Mouse (Mus musculus) mouse trophoblast stem cell (cell line): ENCODE data around the gene Unk.

Source experiments
- in situ Hi-C, 2 experiments: fragments of 300-500 bp; cut with MseI, MboI; formaldehyde crosslinking; loops; 2 replicates in 1 of 2; 3 replicates in 1 of 2; pipeline ENCODE4 v1.15.1; 2025

Gene Unk

DNA sequence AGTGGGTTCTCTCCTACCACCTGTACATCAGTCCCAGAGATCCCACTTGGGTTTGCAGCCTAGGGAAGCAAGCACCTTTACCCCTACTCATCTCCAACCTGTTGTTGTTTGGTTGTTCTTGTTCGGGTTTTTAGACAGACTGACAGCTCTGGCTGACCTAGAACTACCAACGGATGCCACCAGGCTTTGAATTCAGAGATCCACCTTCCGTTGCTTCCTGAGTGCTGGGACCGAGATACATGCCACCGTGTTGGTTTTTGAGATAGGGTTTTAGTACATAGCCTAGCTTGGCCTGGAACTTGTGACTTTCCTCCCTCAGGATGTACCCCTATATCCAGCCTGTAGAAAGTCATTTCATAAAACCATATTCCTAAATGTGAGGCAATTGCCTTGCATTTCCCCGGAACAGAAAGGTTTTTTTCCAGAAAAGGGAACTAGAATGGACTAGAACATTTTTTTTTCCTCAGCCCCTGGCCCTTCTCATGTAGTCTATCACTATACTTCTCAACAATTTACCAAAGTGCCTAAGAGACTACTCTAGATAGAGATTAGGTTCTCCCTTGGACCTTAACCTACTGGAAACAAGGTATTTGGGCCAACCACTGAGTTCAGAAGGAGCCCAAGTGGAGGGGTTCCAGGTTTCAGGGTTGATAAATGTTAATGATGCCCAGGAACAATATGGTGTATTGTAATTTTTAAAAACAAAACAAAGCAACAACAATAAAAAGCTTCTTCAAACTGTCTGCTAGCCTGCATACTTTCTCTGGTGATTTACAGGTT lies 846 bp upstream of the Unk start:
- in situ Hi-C loops = no loop called here

DNA sequence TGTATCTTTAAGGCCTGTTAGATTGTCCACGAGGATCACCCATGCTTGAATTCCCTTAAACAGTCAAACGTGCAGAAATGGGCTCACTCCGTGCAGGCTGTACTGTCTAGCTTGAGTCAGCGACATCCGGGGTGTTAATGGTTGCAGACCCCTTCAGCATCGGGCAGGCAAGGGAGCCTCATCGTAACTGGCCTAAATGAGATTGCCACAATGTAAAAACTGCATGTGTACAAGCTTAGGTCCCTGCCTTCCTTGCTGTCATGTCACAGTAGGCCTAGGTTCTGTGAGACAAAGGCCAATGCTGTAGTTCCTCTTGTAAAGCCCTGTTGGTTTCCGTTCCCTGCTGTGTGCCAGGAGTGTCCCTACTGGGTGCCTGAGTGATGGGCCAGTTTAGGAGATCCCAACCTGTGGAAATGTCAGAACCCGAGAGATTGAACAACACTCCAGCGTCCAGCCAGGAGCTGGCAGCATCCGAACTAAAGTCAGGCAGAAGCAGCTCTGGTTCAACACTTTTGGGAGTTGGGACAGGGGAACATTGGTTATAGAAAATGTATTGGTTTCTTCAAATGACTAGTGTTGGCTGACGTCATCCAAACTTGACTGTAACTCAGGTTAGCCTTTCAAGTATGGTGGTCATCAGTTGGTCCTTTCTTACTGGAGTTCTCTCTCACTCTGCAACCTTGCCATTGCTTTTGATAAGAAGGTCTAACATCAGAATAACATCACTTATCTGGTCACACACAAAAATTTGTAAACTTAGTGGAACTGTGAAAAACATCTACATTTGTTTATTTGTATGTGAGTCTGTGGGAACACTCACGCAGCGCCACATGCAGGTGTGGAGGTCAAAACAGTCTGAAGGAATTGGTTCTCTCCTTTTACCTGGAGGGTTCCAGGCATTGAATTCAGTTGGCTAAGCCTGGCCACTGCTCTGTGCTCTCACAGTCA lies 1.1 kb downstream of the Unk start:
- in situ Hi-C loops = no loop called here

GRCm38 (mm10) chr11:116034584-116034983 lies 4.5 kb downstream of the Unk start:
- in situ Hi-C loops = no loop called here

DNA sequence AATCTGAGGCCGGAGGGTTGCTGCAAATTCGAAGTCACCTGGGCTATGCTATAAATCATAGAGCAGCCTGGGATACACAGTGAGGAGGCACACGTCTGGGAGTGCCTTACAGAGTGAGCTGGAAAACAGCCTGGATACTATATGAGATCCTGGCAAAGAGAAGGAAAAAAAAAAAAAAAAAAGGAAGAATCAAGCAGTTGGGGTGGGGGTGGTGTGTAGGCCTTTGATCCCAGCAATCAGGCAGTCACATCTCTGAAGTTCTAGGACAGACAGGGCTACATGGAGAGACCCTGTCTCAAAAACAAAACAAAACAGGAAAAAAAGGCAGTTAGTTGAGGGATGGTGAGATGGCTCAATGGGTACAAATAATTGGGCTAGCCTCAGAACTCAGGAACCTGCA lies 6.5 kb downstream of the Unk start:
- in situ Hi-C loops = no loop called here

- in situ Hi-C loops = no loop called here
These were observed 7.7 kb downstream of the Unk start for GRCm38 (mm10) chr11:116037826-116038225.

DNA sequence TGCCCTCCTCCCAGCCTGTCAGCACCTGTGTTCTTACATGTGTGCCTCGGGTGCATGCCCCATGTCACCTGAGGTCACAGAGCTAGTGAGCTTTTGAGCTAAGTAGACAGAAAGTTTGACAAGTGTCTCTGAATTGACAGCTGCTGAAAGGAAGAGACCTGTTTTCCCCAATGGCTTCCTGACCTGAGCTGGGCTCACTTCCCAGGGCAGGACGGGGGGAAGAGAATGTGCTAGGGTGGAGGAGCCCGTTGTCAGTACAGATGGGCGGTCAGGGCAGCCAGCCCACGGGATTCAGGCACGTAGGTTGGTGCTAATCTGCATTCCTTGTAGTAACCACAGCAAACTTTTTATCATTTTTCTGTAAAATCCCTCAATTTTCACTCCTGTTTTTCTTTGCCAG lies 10.5 kb downstream of the Unk start:
- in situ Hi-C loops = no loop called here

DNA sequence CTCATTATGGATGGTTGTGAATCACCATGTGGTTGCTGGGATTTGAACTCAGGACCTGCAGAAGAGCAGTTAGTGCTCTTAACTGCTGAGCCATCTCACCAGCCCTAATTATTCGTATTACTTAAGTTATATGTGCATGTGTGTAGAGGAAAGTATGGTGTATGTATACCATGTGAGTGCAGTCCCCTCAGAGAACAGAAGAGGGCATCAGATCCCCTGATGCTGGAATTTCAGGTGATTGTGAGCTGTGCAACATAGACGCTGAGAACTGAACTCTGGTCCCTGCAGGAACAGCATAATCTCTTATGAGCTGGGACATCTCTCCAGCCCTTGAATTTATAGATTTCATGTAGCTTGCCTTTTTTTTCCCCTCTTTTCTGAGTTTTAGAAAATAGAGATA lies 11.7 kb downstream of the Unk start:
- in situ Hi-C loops = no loop called here

DNA sequence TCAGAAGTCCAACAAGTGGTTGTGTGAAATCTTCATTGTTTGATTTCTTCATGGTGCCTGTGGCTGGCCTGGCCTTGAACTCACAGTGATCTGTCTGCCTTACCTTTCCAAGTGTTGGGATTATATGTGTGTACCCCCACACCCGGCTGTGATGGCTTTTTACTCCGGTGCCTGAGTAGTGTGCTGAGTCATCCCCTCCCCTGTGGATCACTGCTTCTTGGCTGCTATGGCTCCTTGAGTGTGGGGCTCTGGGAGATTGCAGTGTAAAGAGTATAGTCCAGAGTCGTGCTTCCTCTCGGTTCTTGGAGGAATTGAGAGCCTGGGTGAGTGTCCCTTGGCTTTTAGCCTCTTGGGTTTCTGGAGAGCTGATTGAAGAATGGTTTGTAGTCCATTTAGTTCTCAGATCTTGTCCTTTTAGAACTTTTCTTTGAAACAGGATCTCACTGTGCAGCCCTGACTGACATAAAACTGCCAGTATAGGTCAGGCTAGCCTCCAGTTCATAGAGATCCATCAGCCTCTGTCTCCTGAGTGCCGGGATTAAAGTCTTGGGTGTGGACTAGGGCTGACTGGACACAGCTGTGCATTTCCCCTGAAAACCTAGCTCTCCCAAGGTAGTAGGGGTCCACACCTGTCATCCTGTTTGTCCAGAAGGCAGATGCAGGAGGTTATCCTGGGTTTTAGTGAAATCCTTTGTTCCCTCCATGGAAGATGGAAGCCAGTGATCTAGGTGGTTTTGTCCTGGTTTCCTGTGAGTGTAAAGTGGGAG lies 12.4 kb downstream of the Unk start:
- in situ Hi-C loops = no loop called here

- in situ Hi-C loops = no loop called here
These were observed 13.2 kb downstream of the Unk start for GRCm38 (mm10) chr11:116043286-116043685.

DNA sequence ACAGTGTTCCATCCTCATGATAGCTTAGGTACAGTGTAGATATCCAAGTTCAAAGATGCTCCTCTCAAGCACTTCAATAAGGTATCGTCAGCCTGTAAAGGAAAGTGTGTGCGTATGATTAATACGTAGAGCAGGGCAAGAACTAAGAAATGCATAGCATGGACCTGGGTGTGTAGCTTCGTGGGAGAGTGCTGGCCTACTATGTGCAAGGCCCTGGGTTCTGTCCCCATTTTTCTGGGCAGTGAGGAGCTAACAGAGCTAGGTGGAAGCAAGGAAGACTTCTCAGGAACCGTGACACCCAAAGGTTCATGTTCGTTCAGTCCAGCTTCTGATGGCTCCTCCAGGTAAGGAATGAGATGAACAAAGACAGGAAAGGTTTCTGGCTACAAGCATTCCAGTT lies 15.1 kb downstream of the Unk start:
- in situ Hi-C loops = no loop called here

DNA sequence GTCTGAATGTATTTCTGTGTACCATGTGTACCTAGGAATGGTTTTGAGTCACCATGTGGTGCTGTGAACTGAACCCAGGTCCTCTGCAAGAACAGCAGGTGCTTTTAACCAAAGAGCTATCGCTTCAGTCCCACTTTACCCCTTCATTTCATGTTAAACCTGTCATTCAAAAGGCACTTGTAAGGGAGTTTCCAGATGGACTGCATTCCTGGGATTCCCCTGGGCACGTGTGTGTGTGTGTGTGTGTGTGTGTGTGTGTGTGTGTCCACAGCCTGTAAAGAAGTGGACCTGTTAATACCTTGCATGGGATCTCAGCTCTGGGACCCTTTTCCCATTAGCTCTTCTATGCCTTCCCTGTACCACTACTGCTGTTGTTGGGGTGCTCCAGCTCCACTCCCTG lies 19.5 kb downstream of the Unk start:
- in situ Hi-C loops = no loop called here

GRCm38 (mm10) chr11:116050196-116050595 lies 20.1 kb downstream of the Unk start:
- in situ Hi-C loops = no loop called here

DNA sequence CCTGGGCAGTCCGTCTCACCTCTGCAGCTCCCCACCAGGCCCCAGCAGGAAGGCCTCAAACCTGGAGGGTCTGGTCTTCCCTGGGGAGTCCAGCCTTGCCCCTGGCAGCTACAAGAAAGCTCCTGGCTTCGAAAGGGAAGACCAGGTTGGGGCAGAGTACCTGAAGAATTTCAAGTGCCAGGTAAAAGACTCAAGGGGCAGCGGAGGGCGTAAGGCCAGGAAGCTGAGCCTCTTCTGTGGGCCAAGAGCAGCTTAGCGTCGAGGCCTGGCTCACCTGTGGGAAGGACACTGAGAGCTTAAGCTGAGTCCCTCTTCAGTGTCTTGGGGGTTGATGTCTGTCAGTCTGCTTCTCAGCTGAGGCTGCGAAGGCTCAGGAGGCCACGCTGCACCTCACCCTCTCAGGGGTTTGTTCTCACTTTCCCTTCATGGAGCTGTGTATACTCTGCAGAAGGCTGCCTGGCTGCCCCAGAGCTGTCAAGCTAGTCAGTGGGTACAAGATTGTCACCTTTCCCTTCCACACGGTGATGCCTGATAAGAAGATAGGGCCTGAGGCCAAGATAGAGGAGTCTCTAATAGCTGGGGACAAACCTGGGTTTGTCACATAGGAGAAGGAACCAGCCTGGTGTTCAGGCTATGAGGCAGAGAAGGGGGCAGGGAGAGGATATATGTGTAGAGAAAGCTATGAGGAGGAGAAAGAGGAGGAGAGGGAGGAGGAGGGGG lies 23.5 kb downstream of the Unk start:
- in situ Hi-C loops = no loop called here

DNA sequence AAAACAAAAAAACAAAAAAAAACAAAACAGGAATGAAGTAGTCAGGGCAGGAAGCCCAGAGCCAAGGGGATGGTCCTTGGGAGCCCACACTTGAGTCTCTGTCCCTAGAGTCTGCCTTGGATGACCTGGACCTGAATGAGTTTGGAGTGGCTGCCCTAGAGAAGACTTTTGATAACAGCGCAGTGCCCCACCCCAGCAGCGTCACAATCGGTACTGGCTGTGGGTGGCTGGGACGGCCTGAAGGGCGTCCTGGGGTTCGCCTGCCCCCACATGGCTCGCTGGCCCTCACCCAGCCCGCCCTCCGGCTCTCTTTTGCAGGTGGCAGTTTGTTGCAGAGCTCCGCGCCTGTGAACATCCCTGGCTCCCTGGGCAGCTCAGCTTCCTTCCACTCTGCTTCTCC lies 25.8 kb downstream of the Unk start:
- in situ Hi-C loops = no loop called here

DNA sequence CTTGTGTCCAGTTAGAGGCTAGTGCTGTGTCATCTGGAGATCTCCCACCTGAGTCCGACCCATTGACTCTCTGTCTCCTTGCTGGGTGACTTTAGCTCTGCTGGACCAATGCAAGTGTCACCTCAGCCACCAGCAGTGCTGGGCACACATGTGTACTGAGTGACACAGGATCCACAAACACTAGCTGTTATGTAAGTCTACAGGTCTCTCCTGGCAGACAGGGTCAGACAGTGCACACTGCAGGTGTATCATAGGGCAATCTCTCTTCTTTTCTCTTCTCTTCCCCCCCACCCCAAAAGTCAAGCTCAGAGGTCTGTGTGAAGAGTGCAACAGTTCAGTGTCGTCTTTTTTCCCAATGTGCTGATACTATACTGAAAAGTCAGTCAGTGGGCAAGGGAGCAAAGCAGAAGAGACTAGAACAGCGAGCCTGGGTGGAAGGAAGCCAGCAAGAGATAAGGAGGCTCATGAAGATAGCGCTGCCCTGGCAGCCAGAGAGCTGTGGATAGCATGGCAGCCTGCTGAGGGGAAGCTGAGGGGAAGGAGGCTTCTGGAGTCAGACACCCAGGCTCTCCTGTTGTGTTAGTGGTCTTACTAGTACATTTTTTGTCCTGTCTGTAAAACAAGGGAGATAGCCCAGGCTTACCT lies 27.2 kb downstream of the Unk start:
- in situ Hi-C loops = no loop called here

DNA sequence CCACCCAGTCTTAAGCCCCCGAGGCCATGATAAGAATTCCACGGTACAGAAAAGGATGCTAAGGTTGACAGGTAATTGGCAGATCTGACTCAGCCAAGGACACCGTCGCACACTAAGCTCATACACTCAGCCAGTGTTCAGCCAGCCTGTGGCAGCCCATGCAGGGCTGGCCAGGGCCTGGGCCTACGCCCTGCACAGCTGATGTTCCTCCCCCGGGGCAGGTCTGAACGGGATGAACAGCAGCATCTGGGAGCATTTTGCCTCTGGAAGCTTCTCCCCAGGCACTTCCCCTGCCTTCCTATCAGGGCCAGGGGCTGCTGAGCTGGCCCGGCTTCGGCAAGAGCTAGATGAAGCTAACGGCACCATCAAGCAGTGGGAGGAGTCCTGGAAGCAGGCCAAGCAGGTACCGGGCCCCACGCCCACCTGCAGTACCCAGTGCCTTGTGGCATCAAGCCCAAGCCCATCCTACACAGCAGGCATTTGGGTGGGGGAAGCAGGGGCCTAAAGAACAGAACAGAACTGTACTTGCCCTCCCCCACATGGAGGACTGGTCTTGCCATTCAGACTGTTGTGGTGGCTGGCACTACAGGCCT lies 28.0 kb downstream of the Unk start:
- in situ Hi-C loops = no loop called here

DNA sequence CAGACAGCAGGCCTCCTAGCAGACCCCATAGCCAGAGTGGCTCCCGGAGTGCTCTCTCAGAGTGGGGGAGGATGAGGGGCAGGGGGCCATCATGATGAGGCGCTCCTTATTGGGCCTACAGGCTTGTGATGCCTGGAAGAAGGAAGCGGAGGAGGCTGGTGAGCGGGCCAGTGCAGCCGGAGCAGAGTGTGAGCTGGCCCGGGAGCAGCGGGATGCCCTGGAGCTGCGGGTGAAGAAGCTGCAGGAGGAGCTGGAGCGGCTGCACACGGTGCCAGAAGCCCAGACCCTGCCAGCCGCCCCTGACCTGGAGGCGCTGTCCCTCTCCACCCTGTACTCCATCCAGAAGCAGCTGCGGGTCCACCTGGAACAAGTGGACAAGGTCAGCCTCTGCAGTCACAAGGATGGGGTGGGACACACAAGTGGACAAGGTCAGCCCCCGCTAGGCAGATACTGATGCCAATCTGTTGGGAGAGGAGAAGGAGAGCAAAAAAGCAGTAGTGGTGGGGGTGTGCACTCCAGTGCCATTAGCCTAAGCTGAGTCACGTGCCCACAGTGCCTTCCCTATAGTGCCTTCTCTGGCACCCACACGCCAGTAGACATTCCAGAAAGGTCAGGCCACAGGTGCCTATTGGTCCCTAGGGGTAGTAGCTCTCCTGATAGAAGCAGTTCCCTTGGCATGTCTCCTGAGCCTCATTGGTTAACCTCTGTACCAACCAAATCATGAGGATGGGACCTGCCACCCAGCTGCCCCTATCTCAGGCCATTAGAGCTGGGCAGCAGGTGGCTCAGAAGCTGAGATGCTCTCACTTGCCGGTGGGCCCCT lies 29.0 kb downstream of the Unk start:
- in situ Hi-C loops = no loop called here

- in situ Hi-C loops = no loop called here
These were observed 29.5 kb downstream of the Unk start for GRCm38 (mm10) chr11:116059691-116060025.

- in situ Hi-C loops = no loop called here
These were observed 30.5 kb downstream of the Unk start for GRCm38 (mm10) chr11:116060596-116060995.
